Mouse (Mus musculus) lung, postnatal 0 days (tissue): ENCODE measurements around the gene Fchsd2. TPM values are rescaled to one million over a fixed set of nuclear protein-coding genes. Genes with fewer than 3 reads are reported as not detected.
A peak's percentile ranks its signal among the peaks of the same experiment; 100 is the strongest.

ENCODE experiments used
- ATAC-seq: fragments of 200-750 bp; cut with Nextera tagmentation; 2 replicates; pipeline ENCODE4 v1.8.0; 2017; ENCODE audit warnings: moderate library complexity
- DNase-seq: peaks from one replicate; pipeline ENCODE4 v3.0.0-alpha.2; 2016; ENCODE audit warnings: low spot score
- H3K27ac ChIP-seq: fragments of 300-500 bp; sonication (generic); 2 replicates; pipeline ENCODE4 v1.5.1; 2014; ENCODE audit warnings: antibody characterized with exemption, mild to moderate bottlenecking, low read length, mixed read lengths
- H3K27me3 ChIP-seq: fragments of 300-500 bp; sonication (generic); replicated peaks from 2 replicates; pipeline ENCODE4 v1.6.1; 2014; ENCODE audit warnings: low read length, mixed read lengths; ENCODE audit not compliant: insufficient read depth
- H3K36me3 ChIP-seq: fragments of 300-500 bp; sonication (generic); 2 replicates; pipeline ENCODE4 v1.6.1; 2014; ENCODE audit warnings: low read length, mixed read lengths; ENCODE audit not compliant: insufficient read depth
- H3K4me1 ChIP-seq: fragments of 300-500 bp; sonication (generic); 2 replicates; pipeline ENCODE4 v1.6.1; 2014; ENCODE audit warnings: antibody characterized with exemption, low read depth, low read length, mixed read lengths; ENCODE audit not compliant: insufficient read depth
- H3K4me2 ChIP-seq: fragments of 300-500 bp; sonication (generic); replicated peaks from 2 replicates; pipeline ENCODE4 v1.6.1; 2014; ENCODE audit warnings: low read depth, mild to moderate bottlenecking, low read length, moderate library complexity, mixed read lengths
- H3K4me3 ChIP-seq: fragments of 300-500 bp; sonication (generic); 2 replicates; pipeline ENCODE4 v1.5.1; 2014; ENCODE audit warnings: low read depth, low read length
- H3K9ac ChIP-seq: fragments of 300-500 bp; sonication (generic); replicated peaks from 2 replicates; pipeline ENCODE4 v1.6.1; 2014; ENCODE audit warnings: low read depth, mild to moderate bottlenecking
- H3K9me3 ChIP-seq: fragments of 300-500 bp; sonication (generic); 2 replicates; pipeline ENCODE4 v1.6.1; 2016; ENCODE audit warnings: low read length, mixed read lengths
- CTCF ChIP-seq: IDR thresholded peaks from 2 replicates; pipeline ENCODE4 v1.5.1; 2016; ENCODE audit warnings: antibody characterized with exemption, mild to moderate bottlenecking
- EP300 ChIP-seq: IDR thresholded peaks from 2 replicates; pipeline ENCODE4 v1.6.1; 2016; ENCODE audit warnings: antibody characterized with exemption, mild to moderate bottlenecking, control low read depth
- WGBS: fragments of 180-500 bp; shearing (Covaris S2); extraction: QIAGEN DNeasy Blood & Tissue Kit; methylation state at CpG from one replicate; pipeline ENCODE4 v1.1.7; 2014; 5-methylcytosine and 5-hydroxymethylcytosine counted together
- polyA plus RNA-seq: library from polyadenylated mRNA; unstranded; fragments of >200 nt; fragmentation: Nextera tagmentation; extraction: Ambion mirVana; gene quantifications from 2 replicates; pipeline ENCODE4 v1.2.1, GENCODE M21; 2015

The Fchsd2 gene
- polyA plus RNA-seq, 1 experiment from 2014 or later: 16.0 TPM

DNA sequence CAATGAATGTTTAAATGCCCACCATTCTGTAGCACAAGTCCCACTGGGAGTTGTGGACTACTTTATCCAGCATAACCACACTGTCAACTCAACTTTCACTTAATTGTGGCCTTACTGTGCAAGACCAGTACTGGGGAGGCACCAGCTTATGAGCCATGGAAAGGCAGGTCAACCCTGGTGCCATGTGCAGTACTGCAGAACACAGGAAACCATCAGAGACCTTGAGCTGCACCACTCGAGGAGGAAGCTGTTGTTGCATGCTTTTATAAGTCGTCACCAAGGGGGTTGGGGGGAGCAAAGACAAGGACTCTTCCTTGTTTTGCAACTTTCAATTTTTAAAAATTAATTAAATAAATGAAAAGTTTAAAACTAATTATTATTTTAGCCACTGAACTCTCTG, 160.4 kb downstream of the Fchsd2 start:
- ATAC-seq (no peak), DNase-seq (no peak)
- Histone ChIP-seq H3K4me3 (no peak overlapping the region), H3K27me3 (no peaks in the 10 kb centered on the region), H3K27ac (no peak overlapping the region), H3K9ac (no peak overlapping the region), H3K4me1 (no peaks in the 10 kb centered on the region), H3K4me2 (no peak overlapping the region), H3K9me3 (no peaks in the 10 kb centered on the region), H3K36me3 (peaks cover 4% of the 10 kb centered on the region; the same call in 1 of the 2 replicates)
- WGBS: 44% methylated on average over 2 of the region's 2 CpGs
- no peak for TF ChIP-seq CTCF
- TF ChIP-seq EP300: no peak

DNA sequence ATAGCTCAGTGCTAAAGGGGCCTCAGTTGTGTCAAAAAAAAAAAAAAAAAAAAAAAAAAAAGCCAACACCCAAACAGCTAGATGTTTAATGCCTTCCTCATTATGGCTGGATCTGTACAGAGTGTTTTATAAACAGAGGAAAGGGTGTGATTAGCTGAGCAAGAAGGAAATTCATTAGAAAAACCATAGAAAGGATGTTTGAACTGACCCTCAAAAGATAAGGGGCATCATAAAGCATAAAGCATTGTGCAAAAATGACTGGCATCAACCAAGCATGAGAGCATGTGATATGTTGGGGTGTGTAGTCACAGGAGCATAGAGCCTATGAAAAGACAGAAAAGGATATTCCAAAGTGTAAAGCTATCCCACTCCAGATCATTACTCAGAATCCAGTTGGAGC, 165.8 kb downstream of the Fchsd2 start:
- Histone ChIP-seq H3K4me3 (no peak overlapping the region), H3K27me3 (no peaks in the 10 kb centered on the region), H3K36me3 (peaks cover 9% of the 10 kb centered on the region; the same call in 1 of the 2 replicates), H3K9me3 (no peaks in the 10 kb centered on the region), H3K4me2 (no peak overlapping the region), H3K4me1 (no peaks in the 10 kb centered on the region), H3K9ac (no peak overlapping the region), H3K27ac (0 out of 2 replicates have a peak overlapping the region, but pooled peaks have one; percentile 11)
- peak; percentile 89 for ATAC-seq
- DNase-seq: peak; percentile 70
- TF ChIP-seq CTCF (no peak), EP300 (peak; percentile 95)

DNA sequence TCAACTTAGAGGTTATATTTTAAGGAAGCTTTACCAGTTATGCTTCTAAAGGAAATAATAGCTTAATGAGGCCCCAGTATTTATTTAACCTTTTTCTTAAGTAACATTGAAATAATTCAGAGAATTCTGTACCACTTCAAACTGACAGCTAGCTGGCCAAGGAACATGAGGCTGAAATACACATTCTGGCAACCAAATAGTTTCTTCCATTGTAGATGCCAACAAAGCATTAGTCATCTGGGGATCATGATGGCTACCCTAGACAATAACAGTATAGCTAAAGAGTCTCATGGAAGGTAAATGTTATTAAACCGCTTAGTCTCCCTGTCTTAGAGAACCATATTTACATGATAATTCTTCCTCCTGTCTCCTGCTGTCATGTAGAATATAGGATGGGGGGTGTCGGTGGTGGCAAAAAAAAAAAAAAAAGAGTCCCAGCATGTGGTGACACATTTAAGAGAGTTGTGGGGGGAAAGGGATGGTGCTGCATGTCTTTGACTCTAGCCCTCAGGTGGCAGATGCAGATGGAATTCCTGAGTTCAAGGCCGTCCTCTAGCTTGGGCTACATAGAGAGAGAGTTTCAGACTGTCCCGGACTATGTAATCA, 169.4 kb downstream of the Fchsd2 start:
- DNase-seq (no peak), ATAC-seq (no peak)
- Histone ChIP-seq H3K36me3 (peaks cover 9% of the 10 kb centered on the region; the same call in 1 of the 2 replicates), H3K4me1 (no peaks in the 10 kb centered on the region), H3K27me3 (no peaks in the 10 kb centered on the region), H3K27ac (no peak overlapping the region), H3K4me2 (no peak overlapping the region), H3K9me3 (no peaks in the 10 kb centered on the region), H3K9ac (no peak overlapping the region), H3K4me3 (no peak overlapping the region)
- WGBS: 92% methylated on average over 4 of the region's 4 CpGs
- TF ChIP-seq EP300 (no peak), CTCF (no peak)

DNA sequence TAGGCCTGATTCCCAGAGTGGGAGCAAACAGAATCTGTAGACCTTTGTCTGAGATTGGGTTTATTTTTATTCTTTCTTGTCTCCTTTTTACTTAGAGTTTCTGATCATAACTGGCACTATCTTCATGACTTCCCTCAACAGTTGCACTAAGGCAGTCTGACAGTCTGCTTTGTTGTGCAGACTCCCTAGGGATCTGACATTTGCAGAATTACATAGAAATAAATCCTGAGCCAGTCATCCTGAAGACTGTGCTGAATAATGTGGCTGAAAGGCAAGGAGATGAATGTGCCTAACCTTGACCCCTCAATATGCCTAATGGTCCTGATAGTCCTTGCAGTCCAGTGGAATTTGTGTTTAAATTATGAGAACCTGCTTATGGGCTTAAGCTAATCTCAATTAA, 170.8 kb downstream of the Fchsd2 start:
- Histone ChIP-seq H3K27me3 (no peaks in the 10 kb centered on the region), H3K9ac (no peak overlapping the region), H3K9me3 (no peaks in the 10 kb centered on the region), H3K4me2 (no peak overlapping the region), H3K27ac (no peak overlapping the region), H3K4me3 (no peak overlapping the region), H3K4me1 (no peaks in the 10 kb centered on the region), H3K36me3 (peaks cover 9% of the 10 kb centered on the region; the same call in 1 of the 2 replicates)
- ATAC-seq (no peak), DNase-seq (no peak)
- TF ChIP-seq EP300 (no peak), CTCF (no peak)

DNA sequence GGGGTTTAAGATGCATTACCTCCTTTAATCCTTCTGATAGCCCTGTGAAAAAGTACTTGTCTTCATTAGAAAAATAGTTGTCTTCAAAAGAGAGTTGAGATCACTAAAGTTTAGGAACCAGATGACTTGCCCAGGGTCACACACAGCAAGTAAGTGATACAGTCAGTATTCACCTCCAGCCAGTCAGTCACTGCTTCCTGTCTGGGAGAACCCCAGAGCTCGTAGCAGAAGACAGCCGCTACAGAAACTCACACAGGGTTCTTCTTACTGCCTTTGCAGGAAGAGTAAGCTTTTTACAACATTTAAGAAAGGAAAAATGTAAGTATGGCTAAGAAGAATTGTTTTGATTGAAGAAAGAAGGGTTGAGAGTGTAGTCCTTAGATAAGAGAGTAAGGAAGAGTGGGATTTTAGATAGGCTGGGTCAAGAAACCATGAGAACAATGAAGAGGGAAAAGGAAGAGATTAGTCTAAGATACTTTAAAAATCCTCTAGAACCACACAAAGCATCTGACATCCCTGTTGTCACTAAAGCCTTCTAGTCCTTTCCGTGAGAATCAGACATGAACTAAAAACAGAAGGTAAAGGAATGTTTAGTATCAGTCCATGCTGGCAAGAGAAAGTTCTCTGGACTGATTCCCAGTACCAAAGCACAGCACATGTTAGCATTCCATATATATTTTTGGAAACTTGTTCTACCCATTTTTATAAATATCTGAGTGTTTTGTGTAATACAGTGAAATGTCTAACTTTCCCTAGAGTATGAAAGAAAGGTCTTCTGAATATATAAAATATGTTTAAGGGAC, 175.0 kb downstream of the Fchsd2 start:
- peak; percentile 30 for DNase-seq
- H3K4me1 ChIP-seq: no peaks in the 10 kb centered on the region
- H3K4me3 ChIP-seq: no peak overlapping the region
- no peaks in the 10 kb centered on the region; the same call in 1 of the 2 replicates for H3K36me3 ChIP-seq
- TF ChIP-seq CTCF: no peak
- TF ChIP-seq EP300: peak; percentile 55
- 28% methylated on average over 3 of the region's 3 CpGs for WGBS
- H3K9ac ChIP-seq: no peak overlapping the region
- no peaks in the 10 kb centered on the region for H3K9me3 ChIP-seq
- peak; percentile 43; the same call in 1 of the 2 replicates for ATAC-seq
- H3K27me3 ChIP-seq: no peaks in the 10 kb centered on the region
- peak overlapping the region; percentile 8 for H3K27ac ChIP-seq
- H3K4me2 ChIP-seq: no peak overlapping the region

DNA sequence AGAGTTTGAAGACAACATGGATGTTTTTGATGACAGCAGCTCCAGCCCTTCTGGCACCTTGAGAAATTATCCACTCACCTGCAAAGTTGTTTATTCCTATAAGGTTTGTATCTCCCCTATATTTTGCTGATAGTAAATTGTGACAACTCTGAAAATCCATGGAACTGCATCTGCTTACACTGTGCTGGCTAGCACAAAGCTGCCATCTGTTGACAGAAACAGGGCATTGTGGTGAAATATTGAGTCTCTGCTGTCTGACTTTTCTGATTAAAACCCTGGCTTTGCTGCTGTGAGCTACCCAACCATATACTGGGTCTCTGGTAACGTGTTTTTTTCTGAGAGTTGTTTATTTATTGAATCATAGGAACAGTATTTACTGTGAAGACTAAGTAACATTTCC, 178.9 kb downstream of the Fchsd2 start:
- DNase-seq (peak; percentile 16), ATAC-seq (no peak)
- 59% methylated on average over 1 of the region's 1 CpGs for WGBS
- Histone ChIP-seq H3K4me1 (no peaks in the 10 kb centered on the region), H3K36me3 (peaks cover 2% of the 10 kb centered on the region; the same call in 1 of the 2 replicates), H3K9ac (no peak overlapping the region), H3K4me2 (no peak overlapping the region), H3K9me3 (no peaks in the 10 kb centered on the region), H3K27ac (no peak overlapping the region), H3K27me3 (no peaks in the 10 kb centered on the region), H3K4me3 (no peak overlapping the region)
- TF ChIP-seq CTCF (peak; percentile 63), EP300 (no peak)
